Mouse (Mus musculus) midbrain, embryonic 11.5 days (tissue): Measurements from ENCODE around the gene Tsc1. TPM values are rescaled to one million over a fixed set of nuclear protein-coding genes. Genes with fewer than 3 reads are reported as not detected.

Experiments
- ATAC-seq: fragments of 200-750 bp; cut with Nextera tagmentation; 2 replicates; pipeline ENCODE4 v1.8.0; 2017; ENCODE audit warnings: moderate TSS enrichment, moderate library complexity; ENCODE audit not compliant: low FRiP score
- DNase-seq: peaks from one replicate; pipeline ENCODE4 v3.0.0; 2015; ENCODE audit warnings: low spot score; ENCODE audit errors: missing footprints
- H3K27ac ChIP-seq: fragments of 300-500 bp; sonication (generic); 2 replicates; pipeline ENCODE4 v1.5.1; 2014; ENCODE audit warnings: low read depth, low read length
- H3K27me3 ChIP-seq: fragments of 300-500 bp; sonication (generic); 2 replicates; pipeline ENCODE4 v1.6.1; 2014; ENCODE audit warnings: mild to moderate bottlenecking, low read length, moderate library complexity, mixed read lengths; ENCODE audit not compliant: control insufficient read depth, insufficient read depth
- H3K36me3 ChIP-seq: fragments of 300-500 bp; sonication (generic); 2 replicates; pipeline ENCODE4 v1.6.1; 2014; ENCODE audit warnings: mild to moderate bottlenecking, low read length, moderate library complexity, mixed read lengths; ENCODE audit not compliant: control insufficient read depth, insufficient read depth
- H3K4me1 ChIP-seq: fragments of 300-500 bp; sonication (generic); 2 replicates; pipeline ENCODE4 v1.6.1; 2014; ENCODE audit warnings: low read length; ENCODE audit not compliant: control insufficient read depth, insufficient read depth
- H3K4me2 ChIP-seq: fragments of 300-500 bp; sonication (generic); 2 replicates; pipeline ENCODE4 v1.6.1; 2014; ENCODE audit warnings: mild to moderate bottlenecking, moderate library complexity
- H3K4me3 ChIP-seq: fragments of 300-500 bp; sonication (generic); 2 replicates; pipeline ENCODE4 v1.5.1; 2014; ENCODE audit warnings: low read depth, low read length
- H3K9ac ChIP-seq: fragments of 300-500 bp; sonication (generic); 2 replicates; pipeline ENCODE4 v1.6.1; 2014; ENCODE audit warnings: low read length
- H3K9me3 ChIP-seq: fragments of 300-500 bp; sonication (generic); 2 replicates; pipeline ENCODE4 v1.6.1; 2016; ENCODE audit warnings: low read length; ENCODE audit not compliant: control insufficient read depth
- WGBS: fragments of 180-500 bp; shearing (Covaris S2); extraction: QIAGEN DNeasy Blood & Tissue Kit; methylation state at CpG from one replicate; pipeline ENCODE4 v1.1.7; 2014; 5-methylcytosine and 5-hydroxymethylcytosine counted together
- polyA plus RNA-seq: library from polyadenylated mRNA; unstranded; fragments of >200 nt; fragmentation: Nextera tagmentation; extraction: Ambion mirVana; gene quantifications from 2 replicates; pipeline ENCODE4 v1.2.1, GENCODE M21; 2014

Gene Tsc1
- polyA plus RNA-seq, 1 experiment from 2014 or later = 22.3 TPM

- ATAC-seq (no peak), DNase-seq (no peak)
- 56% methylated on average over 2 of the region's 2 CpGs for WGBS
Measured at GRCm38 (mm10) chr2:28654295-28654694, 13.3 kb downstream of the Tsc1 start.

DNA sequence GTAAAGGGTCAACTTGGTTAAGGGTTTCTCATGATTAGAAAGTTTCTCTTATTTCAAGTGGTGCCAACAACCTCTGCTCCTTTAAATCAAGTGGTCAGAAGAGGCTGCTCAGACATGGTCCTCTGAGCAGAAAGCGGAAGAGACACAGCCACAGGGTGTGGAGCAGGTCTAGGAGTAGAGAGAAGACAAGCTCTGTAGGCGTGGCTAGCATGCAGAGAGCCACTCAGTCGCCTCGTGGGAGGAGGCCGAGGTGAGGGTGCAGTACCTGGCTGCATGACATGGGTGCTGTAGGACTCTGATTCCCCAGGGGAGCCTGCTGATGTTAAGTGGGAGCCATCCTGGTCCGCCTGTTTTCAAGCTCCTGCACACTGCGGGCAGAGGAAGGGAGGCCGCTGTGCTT lies 15.2 kb downstream of the Tsc1 start:
- Histone ChIP-seq H3K4me1 (no peaks in the 10 kb centered on the region), H3K9me3 (no peaks in the 10 kb centered on the region), H3K4me2 (no peak overlapping the region), H3K27me3 (no peaks in the 10 kb centered on the region), H3K36me3 (peaks cover 7% of the 10 kb centered on the region; the same call in 1 of the 2 replicates), H3K27ac (no peak overlapping the region), H3K9ac (no peak overlapping the region), H3K4me3 (no peak overlapping the region)
- ATAC-seq (no peak), DNase-seq (no peak)
- WGBS = 83% methylated on average over 8 of the region's 8 CpGs

More at GRCm38 (mm10) chr2:28654295-28654694, 13.3 kb downstream of the Tsc1 start:
- Histone ChIP-seq H3K36me3 (peaks cover 4% of the 10 kb centered on the region; the same call in 1 of the 2 replicates), H3K9me3 (no peaks in the 10 kb centered on the region), H3K27ac (no peak overlapping the region), H3K27me3 (no peaks in the 10 kb centered on the region), H3K4me3 (no peak overlapping the region), H3K4me1 (no peaks in the 10 kb centered on the region), H3K9ac (no peak overlapping the region), H3K4me2 (no peak overlapping the region)

DNA sequence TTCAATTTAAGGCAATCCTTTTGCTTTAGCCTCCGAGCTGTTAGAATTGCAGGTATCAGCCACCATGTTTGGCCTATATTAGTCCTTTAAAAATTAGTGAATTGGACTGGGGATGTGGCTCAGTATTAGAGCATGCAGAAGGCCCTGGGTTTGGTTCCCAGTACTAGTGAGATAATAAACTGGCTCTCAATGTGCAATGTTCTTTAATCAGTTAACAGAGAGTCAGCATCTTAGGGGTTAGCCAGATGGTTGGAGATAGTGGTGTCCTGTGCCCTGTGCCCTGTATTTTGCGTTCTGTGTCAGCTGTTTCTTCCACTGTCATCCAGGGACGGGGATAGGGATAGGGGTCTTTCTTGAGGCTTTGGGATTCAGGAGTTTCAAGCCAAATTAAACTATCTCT lies 21.9 kb downstream of the Tsc1 start:
- WGBS = 94% methylated on average over 3 of the region's 3 CpGs
- no peaks in the 10 kb centered on the region for H3K27me3 ChIP-seq
- H3K4me2 ChIP-seq = no peak overlapping the region
- ATAC-seq (no peak), DNase-seq (no peak)
- peaks cover 10% of the 10 kb centered on the region; the same call in 1 of the 2 replicates for H3K36me3 ChIP-seq
- no peak overlapping the region for H3K9ac ChIP-seq
- H3K9me3 ChIP-seq = no peaks in the 10 kb centered on the region
- H3K4me3 ChIP-seq = no peak overlapping the region
- no peak overlapping the region for H3K27ac ChIP-seq
- H3K4me1 ChIP-seq = no peaks in the 10 kb centered on the region

DNA sequence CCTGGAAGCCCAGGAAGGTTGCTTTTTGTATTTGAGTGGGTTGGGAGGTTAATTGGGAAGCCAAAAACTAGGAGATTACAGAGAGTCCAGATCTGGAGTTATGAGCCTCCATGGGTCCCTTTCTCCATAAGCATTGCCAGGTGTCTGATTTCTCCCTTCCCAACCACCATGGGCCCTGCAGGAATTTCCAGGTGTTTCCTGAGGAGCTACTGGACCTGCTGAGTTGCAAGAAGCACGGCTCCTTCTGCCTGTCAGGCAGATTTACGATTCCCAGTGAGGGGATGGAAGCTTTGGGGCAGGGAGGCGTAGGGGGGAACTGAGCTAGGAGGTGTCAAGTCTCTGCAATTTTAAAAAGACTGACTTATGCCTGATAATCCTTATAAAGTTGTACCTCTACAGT lies 24.8 kb downstream of the Tsc1 start:
- Histone ChIP-seq H3K9ac (no peak overlapping the region), H3K9me3 (no peaks in the 10 kb centered on the region), H3K4me2 (no peak overlapping the region), H3K27ac (no peak overlapping the region), H3K4me3 (no peak overlapping the region), H3K36me3 (0 out of 2 replicates have a peak, but pooled peaks cover 3% of the 10 kb centered on the region), H3K27me3 (no peaks in the 10 kb centered on the region), H3K4me1 (no peaks in the 10 kb centered on the region)
- 89% methylated on average over 3 of the region's 3 CpGs for WGBS
- DNase-seq (no peak), ATAC-seq (no peak)

DNA sequence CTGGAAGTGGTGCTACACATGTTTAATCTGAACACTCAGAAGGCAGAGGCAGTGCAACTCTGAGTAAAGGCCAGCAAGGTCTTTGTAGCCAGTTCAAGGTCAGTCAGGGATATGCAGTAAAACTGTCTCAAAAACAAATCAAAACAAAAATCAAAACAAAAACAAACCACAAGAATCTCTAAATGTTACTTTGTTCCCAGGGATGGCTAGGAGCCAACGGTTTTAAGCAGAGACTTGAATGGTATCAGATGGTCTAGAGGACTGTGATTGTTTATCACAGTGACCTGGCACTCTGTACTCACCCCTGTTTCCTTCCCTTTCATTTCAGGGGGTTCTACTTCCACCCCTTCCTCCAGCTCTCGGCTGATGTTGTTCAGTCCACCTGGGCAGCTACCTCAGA lies 30.4 kb downstream of the Tsc1 start:
- H3K27me3 ChIP-seq = no peaks in the 10 kb centered on the region
- H3K27ac ChIP-seq = no peak overlapping the region
- H3K36me3 ChIP-seq = peaks cover 22% of the 10 kb centered on the region
- no peak overlapping the region for H3K4me3 ChIP-seq
- H3K4me2 ChIP-seq = no peak overlapping the region
- H3K9ac ChIP-seq = no peak overlapping the region
- ATAC-seq (no peak), DNase-seq (no peak)
- no peaks in the 10 kb centered on the region for H3K4me1 ChIP-seq
- H3K9me3 ChIP-seq = no peaks in the 10 kb centered on the region
- WGBS = 91% methylated on average over 2 of the region's 2 CpGs

GRCm38 (mm10) chr2:28676005-28676404 lies 35.0 kb downstream of the Tsc1 start:
- H3K27ac ChIP-seq = no peak overlapping the region
- H3K36me3 ChIP-seq = peaks cover 25% of the 10 kb centered on the region
- WGBS = 95% methylated on average over 8 of the region's 8 CpGs
- no peaks in the 10 kb centered on the region for H3K9me3 ChIP-seq
- no peaks in the 10 kb centered on the region for H3K27me3 ChIP-seq
- H3K4me1 ChIP-seq = no peaks in the 10 kb centered on the region
- DNase-seq (no peak), ATAC-seq (no peak)
- no peak overlapping the region for H3K4me2 ChIP-seq
- no peak overlapping the region for H3K9ac ChIP-seq
- H3K4me3 ChIP-seq = no peak overlapping the region

GRCm38 (mm10) chr2:28680710-28681109 lies 39.7 kb downstream of the Tsc1 start:
- Histone ChIP-seq H3K9me3 (no peaks in the 10 kb centered on the region), H3K4me1 (no peaks in the 10 kb centered on the region), H3K27ac (no peak overlapping the region), H3K4me3 (no peak overlapping the region), H3K9ac (no peak overlapping the region), H3K27me3 (no peaks in the 10 kb centered on the region), H3K4me2 (no peak overlapping the region), H3K36me3 (peaks cover 13% of the 10 kb centered on the region; the same call in 1 of the 2 replicates)
- ATAC-seq = no peak
- DNase-seq = peak; percentile 89
- WGBS = 31% methylated on average over 4 of the region's 4 CpGs

DNA sequence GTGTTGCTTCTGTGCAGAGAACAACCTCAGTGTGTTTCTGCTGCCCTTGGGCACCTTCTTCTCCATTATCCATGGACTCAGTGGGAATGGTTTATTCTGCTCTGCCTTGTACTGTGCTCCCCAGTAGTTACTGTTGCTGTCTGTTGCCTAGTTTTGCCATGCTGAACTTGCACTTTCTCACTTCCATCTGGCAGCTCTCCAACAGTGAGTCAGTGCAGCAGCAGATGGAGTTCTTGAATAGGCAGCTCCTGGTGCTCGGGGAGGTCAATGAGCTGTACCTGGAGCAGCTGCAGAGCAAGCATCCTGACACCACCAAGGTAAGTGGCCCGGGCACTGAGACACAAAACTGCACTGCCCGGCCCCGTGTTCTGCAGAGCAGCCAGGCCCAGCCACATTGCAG lies 40.7 kb downstream of the Tsc1 start:
- Histone ChIP-seq H3K27ac (no peak overlapping the region), H3K9me3 (no peaks in the 10 kb centered on the region), H3K4me3 (no peak overlapping the region), H3K4me1 (no peaks in the 10 kb centered on the region), H3K4me2 (no peak overlapping the region), H3K27me3 (no peaks in the 10 kb centered on the region), H3K9ac (no peak overlapping the region), H3K36me3 (peaks cover 8% of the 10 kb centered on the region; the same call in 1 of the 2 replicates)
- WGBS = 95% methylated on average over 4 of the region's 4 CpGs
- DNase-seq = no peak
- ATAC-seq = no peak

DNA sequence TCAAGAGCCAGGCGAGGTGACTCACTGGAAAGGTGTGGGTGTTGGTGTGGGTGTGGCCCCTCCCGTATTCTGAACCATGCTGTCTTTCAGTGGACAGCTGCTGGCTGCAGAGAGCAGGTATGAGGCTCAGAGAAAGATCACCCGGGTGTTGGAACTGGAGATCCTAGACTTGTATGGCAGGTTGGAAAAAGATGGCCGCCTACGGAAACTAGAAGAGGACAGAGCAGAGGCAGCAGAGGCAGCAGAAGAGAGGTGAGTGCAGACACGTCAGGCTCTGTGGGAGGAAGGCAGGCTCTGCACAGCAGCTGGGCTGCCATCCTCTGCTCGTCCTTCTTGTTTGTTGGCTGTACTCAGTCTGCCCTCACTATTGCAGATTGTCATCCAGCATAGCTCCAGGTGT lies 44.9 kb downstream of the Tsc1 start:
- Histone ChIP-seq H3K9ac (no peak overlapping the region), H3K4me3 (no peak overlapping the region), H3K4me1 (no peaks in the 10 kb centered on the region), H3K36me3 (peaks cover 7% of the 10 kb centered on the region; the same call in 1 of the 2 replicates), H3K9me3 (no peaks in the 10 kb centered on the region), H3K4me2 (no peak overlapping the region), H3K27ac (no peak overlapping the region), H3K27me3 (no peaks in the 10 kb centered on the region)
- no peak for ATAC-seq
- WGBS = 87% methylated on average over 7 of the region's 7 CpGs
- DNase-seq = no peak
